Mouse (Mus musculus) urinary bladder, postnatal 4 days (tissue): ENCODE measurements around the gene Gm12695.

Experiments used
- DNase-seq, 2 experiments: peaks; one replicate each; pipeline ENCODE4 v3.0.0; 2021 to 2022; ENCODE audit warnings: low spot score in 2 of 2

The Gm12695 gene

GRCm38 (mm10) chr4:96697511-96698217 is 87.3 kb downstream of the Gm12695 start:
- no peak for DNase-seq

GRCm38 (mm10) chr4:96696614-96697360 is 88.2 kb downstream of the Gm12695 start:
- peak in 1 of 2 experiments; percentile 61 for DNase-seq

GRCm38 (mm10) chr4:96687358-96687803 is 97.6 kb downstream of the Gm12695 start:
- no peak for DNase-seq

- DNase-seq, result no peak
Observed at GRCm38 (mm10) chr4:96683474-96683873, 101.5 kb downstream of the Gm12695 start.

- no peak for DNase-seq
Observed at GRCm38 (mm10) chr4:96680966-96681365, 104.0 kb downstream of the Gm12695 start.

GRCm38 (mm10) chr4:96680233-96680632 is 104.8 kb downstream of the Gm12695 start:
- DNase-seq, result peak in 1 of 2 experiments; percentile 60
